Mouse (Mus musculus) liver, adult 10 weeks (tissue): ENCODE measurements around the gene Gins3. TPM values are rescaled to one million over a fixed set of nuclear protein-coding genes. Genes with fewer than 3 reads are reported as not detected.

Experiments
- polyA plus RNA-seq: library from polyadenylated mRNA; stranded (reverse); fragments of 350-450 nt; fragmentation: Illumina TruSeq; extraction: RNeasy Lipid Tissue Mini Kit (QIAGEN cat#74804); gene quantifications from one replicate; pipeline ENCODE4 v1.2.3, GENCODE M21; 2014; ENCODE audit warnings: low read depth, low replicate concordance

The Gins3 gene
- polyA plus RNA-seq, result 0.74 TPM

GRCm38 (mm10) chr8:95633262-95634062 is at the start of gene Gins3:
Gene Gins3 (plus strand): TSS chr8:95633453.

GRCm38 (mm10) chr8:95676631-95677030 is 43.4 kb downstream of the Gins3 start, which contains the start of gene Ndrg4:
Gene Ndrg4 (plus strand): TSS chr8:95676980.

Other genes starting within 250 kb of the Gins3 start
- 31.0 TPM for gene Cfap20, start 198.6 kb upstream of the Gins3 start, polyA plus RNA-seq
- gene Csnk2a2, start 143.4 kb upstream of the Gins3 start, polyA plus RNA-seq, result 70.5 TPM
- gene Ccdc113, start 99.4 kb upstream of the Gins3 start, polyA plus RNA-seq, result not detected
- gene Prss54, start 57.1 kb upstream of the Gins3 start, polyA plus RNA-seq, result not detected
- not detected for gene Ndrg4, start 43.5 kb downstream of the Gins3 start, polyA plus RNA-seq
- 15.6 TPM for gene Setd6, start 82.4 kb downstream of the Gins3 start, polyA plus RNA-seq
- 84.5 TPM for gene Cnot1, start 174.0 kb downstream of the Gins3 start, polyA plus RNA-seq
- 1.8 TPM for gene Sap18b, start 191.9 kb downstream of the Gins3 start, polyA plus RNA-seq
- gene Slc38a7, start 220.1 kb downstream of the Gins3 start, polyA plus RNA-seq, result 3.2 TPM